Comparison of ENCODE assay signal across 11 mouse cellular contexts in the genomic region with DNA sequence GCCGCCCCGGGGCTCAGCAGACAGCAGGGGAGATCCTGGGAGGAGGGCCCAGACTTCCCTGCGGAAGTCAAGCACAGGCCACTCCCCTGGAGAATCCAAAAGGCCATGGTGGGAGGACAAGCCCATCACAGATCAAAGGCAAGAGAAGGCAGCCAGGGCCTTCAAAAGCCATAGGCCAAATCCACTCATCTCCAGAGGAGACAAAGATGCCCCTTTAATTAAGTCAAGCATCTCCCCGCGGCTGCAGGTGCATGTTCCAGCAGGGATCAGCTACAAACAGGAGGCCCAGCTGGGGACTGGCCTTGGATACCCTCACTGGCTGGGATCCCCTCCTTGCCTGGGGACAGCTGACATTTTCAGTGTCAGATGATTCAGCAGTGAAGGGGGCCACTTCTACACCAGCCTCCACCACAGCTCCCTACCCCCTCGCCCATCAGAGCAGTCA.
A peak's percentile ranks its signal among the peaks of the same experiment; 100 is the strongest.
DNase-seq lines count a peak whose midpoint lies in the region; ATAC-seq lines count a peak whose summit lies in the region.
"Had no signal": no experiment of that assay in that cellular context is flagged by ENCODE, and none has a peak within 500 bp of the region (broad histone marks: within the 10 kb centered on the region; RNA-seq: fewer than 3 reads in every experiment).

No protein-coding gene starts in this region.

- ATAC-seq in hindbrain, embryonic 13.5 days (ENCODE audit: low FRiP score): no peak

- DNase-seq in cerebellum, postnatal 10 days: peak; percentile 56 to 65
- DNase-seq in cerebellum, adult 11 months: no peak
- DNase-seq in ES-CJ7 (ENCODE audit: low read depth, low spot score): peak; percentile 9
- peak; percentile 51 for DNase-seq in embryo, embryonic 11 days
- DNase-seq in urinary bladder, postnatal 14 days (ENCODE audit: low spot score): no peak
- DNase-seq in lung, postnatal 25 days (ENCODE audit: low spot score): no peak
- no peak for DNase-seq in kidney, postnatal 36 days
- DNase-seq: heart, postnatal 14 days; kidney, postnatal 10 days had no signal

- H3K4me1 ChIP-seq in hindbrain, embryonic 13.5 days (replicated peaks): peaks cover 83% of the 10 kb centered on the region

- H3K27ac ChIP-seq in hindbrain, embryonic 13.5 days: peak overlapping the region; percentile 55
- H3K27ac ChIP-seq: liver, embryonic 14.5 days had no signal

- H3K36me3 ChIP-seq in hindbrain, embryonic 13.5 days: no peaks in the 10 kb centered on the region

- no peak overlapping the region for H3K4me3 ChIP-seq in hindbrain, embryonic 13.5 days

- no peaks in the 10 kb centered on the region for H3K9me3 ChIP-seq in hindbrain, embryonic 13.5 days

- H3K9ac ChIP-seq in hindbrain, embryonic 13.5 days: 0 out of 2 replicates have a peak overlapping the region, but pooled peaks have one; percentile 55
- H3K9ac ChIP-seq: liver, embryonic 14.5 days had no signal

- H3K4me2 ChIP-seq in hindbrain, embryonic 13.5 days: no peak overlapping the region

- H3K27me3 ChIP-seq in hindbrain, embryonic 13.5 days: no peaks in the 10 kb centered on the region

- 11% methylated on average over 6 of the region's 6 CpGs for WGBS in hindbrain, embryonic 13.5 days

Comparison
In these comparisons a context has a peak if more than half of its experiments do, and no peak if none do; other contexts are left out.
1. DNase-seq: peak in cerebellum, postnatal 10 days (2 of 2), ES-CJ7 (single experiment) and embryo, embryonic 11 days (single experiment); none in cerebellum, adult 11 months (single experiment), urinary bladder, postnatal 14 days (single experiment), lung, postnatal 25 days (single experiment) and kidney, postnatal 36 days (0 of 2).